Mouse (Mus musculus): ENCODE measurements around the gene Ptprd.

GRCm38 (mm10) chr4:75974728-75975127 is 2237.0 kb downstream of the Ptprd start:
- no peak for TF ChIP-seq GATA1 (IDR thresholded peaks at IDR 0.05; ENCODE audit: borderline replicate concordance, low read length)
- TF ChIP-seq FLI1 (IDR thresholded peaks at IDR 0.05; ENCODE audit: low read length), result no peak
